Mouse (Mus musculus): ENCODE measurements around the gene Ppp1r3a. TPM values are rescaled to one million over a fixed set of nuclear protein-coding genes. Genes with fewer than 3 reads are reported as not detected.

The Ppp1r3a gene
- polyA plus RNA-seq (2015; fragmentation: Nextera tagmentation; extraction: Ambion mirVana): not detected in 2 replicates

DNA sequence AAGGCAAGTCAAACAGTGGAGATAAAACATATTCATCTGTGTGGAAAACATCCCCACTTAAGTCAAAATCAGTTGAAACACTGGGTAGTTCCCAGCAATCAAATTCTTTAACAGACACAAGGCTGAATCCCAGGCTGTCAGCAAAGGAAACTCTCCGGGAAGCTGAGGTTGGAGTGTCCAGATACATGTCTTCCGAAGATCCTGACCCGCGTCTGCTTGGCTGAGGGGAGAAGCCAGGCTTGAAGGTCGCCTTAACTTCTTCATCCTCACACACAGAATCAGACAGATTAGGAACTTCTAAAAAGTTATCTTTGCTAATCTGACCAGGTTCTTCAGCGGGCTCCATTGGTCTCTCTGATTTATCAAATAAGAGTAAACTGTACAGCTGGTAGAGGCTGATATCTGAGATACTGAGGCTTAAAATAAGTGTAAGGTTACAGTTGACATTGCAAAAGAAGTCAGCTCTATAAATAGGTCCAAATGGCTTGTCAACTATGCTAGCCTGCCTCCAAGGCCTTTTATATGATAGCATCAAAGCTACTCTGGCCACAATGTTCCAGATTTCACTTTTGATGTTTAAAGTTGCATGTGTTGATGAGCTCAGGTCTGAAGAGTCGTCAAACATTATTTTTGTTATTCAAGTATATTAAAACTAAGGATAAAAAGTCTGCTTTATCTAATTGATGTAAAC is at the start of gene Ppp1r3a:
Ppp1r3a (minus strand) TSS at position 374 of the 691 bp plus-strand sequence.
- H3K4me2 ChIP-seq: no peak within 1 kb of the TSS
- H3K4me1 ChIP-seq (replicated peaks): no peaks in the 10 kb centered on the region
- WGBS: 90% methylated on average over 7 of the region's 7 CpGs
- H3K27me3 ChIP-seq: no peaks in the 10 kb centered on the region
- no peak within 1 kb of the TSS for H3K9ac ChIP-seq
- H3K9me3 ChIP-seq: no peaks in the 10 kb centered on the region
- H3K36me3 ChIP-seq: no peaks in the 10 kb centered on the region
- ATAC-seq (ENCODE audit: low FRiP score): no peak
- H3K27ac ChIP-seq: no peak within 1 kb of the TSS
- H3K4me3 ChIP-seq: no peak within 1 kb of the TSS

GRCm38 (mm10) chr6:14787157-14787938 is 32.3 kb upstream of the Ppp1r3a start:
- Histone ChIP-seq H3K4me2 (no peak overlapping the region), H3K4me1 (replicated peaks) (no peaks in the 10 kb centered on the region), H3K9me3 (no peaks in the 10 kb centered on the region), H3K9ac (no peak overlapping the region), H3K27ac (no peak overlapping the region), H3K4me3 (no peak overlapping the region), H3K36me3 (no peaks in the 10 kb centered on the region), H3K27me3 (no peaks in the 10 kb centered on the region)
- 92% methylated on average over 1 of the region's 1 CpGs for WGBS
- no peak for ATAC-seq (ENCODE audit: low FRiP score)

GRCm38 (mm10) chr6:14777920-14778319 is 22.8 kb upstream of the Ppp1r3a start:
- H3K9me3 ChIP-seq: no peaks in the 10 kb centered on the region
- H3K4me2 ChIP-seq: no peak overlapping the region
- H3K27me3 ChIP-seq: no peaks in the 10 kb centered on the region
- no peaks in the 10 kb centered on the region for H3K36me3 ChIP-seq
- no peak for ATAC-seq (ENCODE audit: low FRiP score)
- no peak overlapping the region for H3K4me3 ChIP-seq
- no peaks in the 10 kb centered on the region for H3K4me1 ChIP-seq (replicated peaks)
- 95% methylated on average over 4 of the region's 4 CpGs for WGBS
- H3K9ac ChIP-seq: no peak overlapping the region
- no peak overlapping the region for H3K27ac ChIP-seq

GRCm38 (mm10) chr6:14771717-14772116 is 16.6 kb upstream of the Ppp1r3a start:
- Histone ChIP-seq H3K4me3 (no peak overlapping the region), H3K9me3 (no peaks in the 10 kb centered on the region), H3K4me2 (no peak overlapping the region), H3K27me3 (no peaks in the 10 kb centered on the region), H3K27ac (no peak overlapping the region), H3K36me3 (no peaks in the 10 kb centered on the region), H3K9ac (no peak overlapping the region), H3K4me1 (replicated peaks) (no peaks in the 10 kb centered on the region)
- ATAC-seq (ENCODE audit: low FRiP score): no peak
- WGBS: 82% methylated on average over 2 of the region's 2 CpGs

- H3K4me1 ChIP-seq (replicated peaks): no peaks in the 10 kb centered on the region
- H3K36me3 ChIP-seq: no peaks in the 10 kb centered on the region
- H3K4me2 ChIP-seq: no peak overlapping the region
- no peak overlapping the region for H3K9ac ChIP-seq
- ATAC-seq (ENCODE audit: low FRiP score): no peak
- no peak overlapping the region for H3K4me3 ChIP-seq
- no peaks in the 10 kb centered on the region for H3K9me3 ChIP-seq
- no peaks in the 10 kb centered on the region for H3K27me3 ChIP-seq
- no peak overlapping the region for H3K27ac ChIP-seq
- 88% methylated on average over 3 of the region's 3 CpGs for WGBS
Measured at GRCm38 (mm10) chr6:14757486-14757885, 2.4 kb upstream of the Ppp1r3a start.

DNA sequence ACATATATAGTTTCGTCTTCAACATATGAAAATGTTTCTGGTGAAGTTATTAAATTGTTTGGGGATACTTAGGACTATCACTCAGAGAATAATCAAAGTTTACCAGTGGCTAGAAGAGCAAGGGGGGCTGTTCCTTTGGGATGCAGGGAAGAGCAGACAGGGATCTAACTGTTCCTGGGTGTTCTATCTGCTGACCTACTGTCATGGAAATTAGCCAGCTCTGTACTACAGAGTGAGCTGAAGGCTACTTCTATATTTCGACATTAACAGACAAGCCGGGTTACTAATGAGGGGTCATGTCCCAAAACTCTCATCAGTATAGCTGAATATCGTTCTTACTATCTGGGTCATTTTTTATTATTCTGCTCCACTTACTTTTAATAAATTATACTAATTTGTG is 1.6 kb downstream of the Ppp1r3a start:
- no peak for ATAC-seq (ENCODE audit: low FRiP score)
- no peak overlapping the region for H3K4me3 ChIP-seq
- no peak overlapping the region for H3K4me2 ChIP-seq
- H3K27ac ChIP-seq: no peak overlapping the region
- 80% methylated on average over 4 of the region's 4 CpGs for WGBS
- no peaks in the 10 kb centered on the region for H3K36me3 ChIP-seq
- H3K27me3 ChIP-seq: no peaks in the 10 kb centered on the region
- H3K4me1 ChIP-seq (replicated peaks): no peaks in the 10 kb centered on the region
- H3K9ac ChIP-seq: no peak overlapping the region
- H3K9me3 ChIP-seq: no peaks in the 10 kb centered on the region

GRCm38 (mm10) chr6:14752211-14752610 is 2.9 kb downstream of the Ppp1r3a start:
- Histone ChIP-seq H3K36me3 (no peaks in the 10 kb centered on the region), H3K9me3 (no peaks in the 10 kb centered on the region), H3K9ac (no peak overlapping the region), H3K4me2 (no peak overlapping the region), H3K4me1 (replicated peaks) (no peaks in the 10 kb centered on the region), H3K27ac (no peak overlapping the region), H3K4me3 (no peak overlapping the region), H3K27me3 (no peaks in the 10 kb centered on the region)
- no peak for ATAC-seq (ENCODE audit: low FRiP score)
- WGBS: 65% methylated on average over 1 of the region's 1 CpGs

DNA sequence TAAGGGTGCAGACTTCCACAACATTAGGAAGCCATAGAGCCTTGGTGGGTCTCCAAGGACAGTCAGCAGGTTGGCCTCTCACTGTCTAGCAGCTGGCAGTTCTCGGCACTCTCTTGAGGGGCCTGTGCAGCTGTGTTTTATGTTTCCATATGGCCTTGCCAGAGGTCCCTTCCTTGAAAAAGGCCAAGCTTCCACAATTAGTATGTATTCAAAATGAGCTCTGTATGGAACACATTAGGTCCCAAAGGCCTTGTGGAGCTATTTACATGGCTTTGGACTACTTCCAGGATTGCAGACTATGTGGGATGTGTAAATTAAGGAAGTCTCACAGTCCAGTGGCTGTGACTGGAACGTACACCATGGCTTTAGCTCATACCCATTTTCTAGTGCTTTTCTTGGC is 8.1 kb downstream of the Ppp1r3a start:
- Histone ChIP-seq H3K27me3 (no peaks in the 10 kb centered on the region), H3K4me1 (replicated peaks) (no peaks in the 10 kb centered on the region), H3K36me3 (no peaks in the 10 kb centered on the region), H3K9me3 (no peaks in the 10 kb centered on the region), H3K4me3 (no peak overlapping the region), H3K4me2 (no peak overlapping the region), H3K27ac (no peak overlapping the region), H3K9ac (no peak overlapping the region)
- ATAC-seq (ENCODE audit: low FRiP score): no peak
- 72% methylated on average over 2 of the region's 2 CpGs for WGBS

- no peak overlapping the region for H3K4me2 ChIP-seq
- WGBS: 55% methylated on average over 2 of the region's 2 CpGs
Measured at GRCm38 (mm10) chr6:14736017-14736416, 19.1 kb downstream of the Ppp1r3a start.

GRCm38 (mm10) chr6:14731011-14731410 is 24.1 kb downstream of the Ppp1r3a start:
- Histone ChIP-seq H3K36me3 (no peaks in the 10 kb centered on the region), H3K4me3 (no peak overlapping the region), H3K4me2 (no peak overlapping the region), H3K9me3 (no peaks in the 10 kb centered on the region), H3K27ac (no peak overlapping the region), H3K27me3 (no peaks in the 10 kb centered on the region), H3K4me1 (replicated peaks) (no peaks in the 10 kb centered on the region), H3K9ac (no peak overlapping the region)
- WGBS: 82% methylated on average over 5 of the region's 5 CpGs
- ATAC-seq (ENCODE audit: low FRiP score): no peak

More at GRCm38 (mm10) chr6:14736017-14736416, 19.1 kb downstream of the Ppp1r3a start:
- Histone ChIP-seq H3K27ac (no peak overlapping the region), H3K9me3 (no peaks in the 10 kb centered on the region), H3K4me1 (replicated peaks) (no peaks in the 10 kb centered on the region), H3K36me3 (no peaks in the 10 kb centered on the region), H3K9ac (no peak overlapping the region), H3K27me3 (no peaks in the 10 kb centered on the region), H3K4me3 (no peak overlapping the region)
- no peak for ATAC-seq (ENCODE audit: low FRiP score)

DNA sequence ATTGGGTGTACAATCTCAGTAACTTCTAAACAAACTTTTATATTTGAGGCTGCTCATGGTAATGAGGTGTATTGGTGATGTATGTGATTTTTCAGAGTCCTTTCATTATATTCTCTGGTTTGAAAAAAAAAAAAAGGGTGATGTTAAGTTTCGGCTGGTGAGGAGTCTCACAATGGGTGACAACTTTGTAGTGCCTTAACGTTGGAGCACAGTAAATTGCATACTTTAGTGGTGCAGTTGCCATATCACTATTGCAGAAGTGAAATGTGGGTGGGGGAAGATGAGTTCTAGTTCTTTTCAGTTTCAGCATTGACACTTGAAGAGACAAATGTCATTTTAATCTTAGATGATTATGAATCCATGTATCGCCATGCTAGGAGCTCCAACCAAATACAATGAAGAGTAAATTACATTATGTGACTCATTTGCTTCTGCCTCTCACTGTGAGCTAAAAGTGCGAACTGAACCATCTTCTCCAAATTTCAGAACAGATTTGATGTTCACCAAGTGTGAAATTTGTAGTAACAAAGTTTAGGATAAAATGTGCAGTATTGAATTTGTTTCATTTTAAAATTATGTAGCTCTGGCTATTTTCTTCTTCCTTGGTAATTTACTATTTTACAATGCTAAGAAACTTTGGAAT is 34.2 kb downstream of the Ppp1r3a start:
- H3K4me1 ChIP-seq (replicated peaks): no peaks in the 10 kb centered on the region
- no peaks in the 10 kb centered on the region for H3K27me3 ChIP-seq
- no peak overlapping the region for H3K4me2 ChIP-seq
- no peak overlapping the region for H3K9ac ChIP-seq
- ATAC-seq (ENCODE audit: low FRiP score): no peak
- no peaks in the 10 kb centered on the region for H3K36me3 ChIP-seq
- H3K4me3 ChIP-seq: no peak overlapping the region
- no peaks in the 10 kb centered on the region for H3K9me3 ChIP-seq
- 76% methylated on average over 4 of the region's 4 CpGs for WGBS
- H3K27ac ChIP-seq: no peak overlapping the region

GRCm38 (mm10) chr6:14720110-14720771 is 34.8 kb downstream of the Ppp1r3a start:
- Histone ChIP-seq H3K9me3 (no peaks in the 10 kb centered on the region), H3K36me3 (no peaks in the 10 kb centered on the region), H3K9ac (no peak overlapping the region), H3K4me1 (replicated peaks) (no peaks in the 10 kb centered on the region), H3K27ac (no peak overlapping the region), H3K4me2 (no peak overlapping the region), H3K4me3 (no peak overlapping the region), H3K27me3 (no peaks in the 10 kb centered on the region)
- ATAC-seq (ENCODE audit: low FRiP score): peak; percentile 65
- 56% methylated on average over 6 of the region's 6 CpGs for WGBS
